Mouse (Mus musculus) natural killer cell, adult 2 months (primary cell): ENCODE measurements around the gene Gdpd4.
A peak's percentile ranks its signal among the peaks of the same experiment; 100 is the strongest.

Experiments used
- DNase-seq, 2 experiments: peaks; one replicate each; pipeline ENCODE4 v3.0.0; 2022; ENCODE audit warnings: low spot score in 2 of 2

The Gdpd4 gene

GRCm38 (mm10) chr7:97919742-97920141 is at the start of gene Gdpd4:
Gene Gdpd4, plus strand, starts transcription at chr7:97919955.
- DNase-seq, result no peak

- no peak for DNase-seq
Measured at GRCm38 (mm10) chr7:97872396-97872795, 47.4 kb upstream of the Gdpd4 start.

DNA sequence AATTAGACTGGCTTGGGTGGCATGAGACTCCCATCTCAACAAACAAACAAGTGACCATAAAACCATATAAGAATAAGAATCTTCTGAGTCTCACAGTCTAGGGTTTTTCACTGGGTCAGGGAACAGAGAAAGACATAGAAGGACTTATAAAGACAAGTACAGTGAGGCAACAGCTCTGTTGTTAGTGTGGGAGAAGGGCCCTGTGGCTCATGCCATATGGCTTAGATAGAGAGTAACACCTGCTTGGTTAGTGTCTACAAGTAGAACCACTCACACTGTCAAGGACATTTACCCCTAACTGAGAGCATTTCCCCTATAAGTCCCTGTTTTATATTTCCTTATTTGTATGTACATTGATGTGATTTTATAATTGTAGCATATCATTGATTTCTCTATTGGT is 46.4 kb upstream of the Gdpd4 start:
- no peak for DNase-seq

GRCm38 (mm10) chr7:97877846-97878538 is 41.8 kb upstream of the Gdpd4 start:
- no peak for DNase-seq

DNA sequence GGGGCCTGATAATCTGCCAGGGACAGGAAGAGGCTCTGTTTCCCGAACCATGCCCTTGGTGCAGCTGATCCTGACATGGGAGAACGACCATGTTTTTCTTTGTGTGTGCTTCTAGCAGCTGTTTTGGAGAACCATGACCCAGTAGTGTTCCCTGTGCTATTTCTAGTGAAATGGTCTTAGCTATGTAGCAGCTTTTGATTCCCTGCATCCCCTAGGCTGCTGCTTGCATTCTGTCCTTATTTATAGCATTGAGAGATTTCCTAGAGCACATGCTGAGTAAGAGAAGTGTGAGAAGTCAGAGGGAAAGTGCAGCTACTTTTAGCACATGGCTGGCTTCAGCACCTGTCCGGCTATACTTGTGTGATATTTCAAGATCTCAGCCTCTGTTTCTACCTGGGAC is 8.1 kb upstream of the Gdpd4 start:
- no peak for DNase-seq

GRCm38 (mm10) chr7:97914833-97915516 is 4.8 kb upstream of the Gdpd4 start:
- DNase-seq, result no peak

GRCm38 (mm10) chr7:97925819-97926218 is 6.1 kb downstream of the Gdpd4 start:
- DNase-seq, result no peak

- DNase-seq, result no peak
Measured at GRCm38 (mm10) chr7:97926978-97927377, 7.2 kb downstream of the Gdpd4 start.

GRCm38 (mm10) chr7:97944485-97944884 is 24.7 kb downstream of the Gdpd4 start:
- no peak for DNase-seq

- DNase-seq, result no peak
Measured at GRCm38 (mm10) chr7:97972486-97972885, 52.7 kb downstream of the Gdpd4 start.

DNA sequence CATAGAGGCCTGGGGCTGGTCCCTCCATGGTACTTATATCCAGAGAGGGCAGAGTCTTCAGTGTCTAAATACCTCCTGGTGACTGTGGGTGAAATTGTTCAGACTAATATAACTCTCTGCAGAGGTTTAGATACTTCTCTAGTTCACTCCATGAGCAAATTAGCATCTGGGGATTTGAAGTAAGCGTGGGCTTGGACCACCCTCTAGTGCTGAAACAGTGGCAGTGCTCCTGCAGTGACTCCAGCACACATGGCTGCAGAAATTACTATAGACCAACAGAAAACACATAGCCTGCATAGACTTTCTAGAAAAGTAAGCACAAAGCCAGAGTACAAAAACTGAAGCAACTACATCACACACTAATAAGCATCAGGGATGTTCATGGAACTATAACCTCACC is 57.7 kb downstream of the Gdpd4 start:
- DNase-seq, result peak in 1 of 2 experiments; percentile 24

GRCm38 (mm10) chr7:97984108-97984834 is 64.5 kb downstream of the Gdpd4 start:
- DNase-seq, result peak in 1 of 2 experiments; percentile 26

GRCm38 (mm10) chr7:98002617-98003016 is 82.9 kb downstream of the Gdpd4 start:
- DNase-seq, result no peak

DNA sequence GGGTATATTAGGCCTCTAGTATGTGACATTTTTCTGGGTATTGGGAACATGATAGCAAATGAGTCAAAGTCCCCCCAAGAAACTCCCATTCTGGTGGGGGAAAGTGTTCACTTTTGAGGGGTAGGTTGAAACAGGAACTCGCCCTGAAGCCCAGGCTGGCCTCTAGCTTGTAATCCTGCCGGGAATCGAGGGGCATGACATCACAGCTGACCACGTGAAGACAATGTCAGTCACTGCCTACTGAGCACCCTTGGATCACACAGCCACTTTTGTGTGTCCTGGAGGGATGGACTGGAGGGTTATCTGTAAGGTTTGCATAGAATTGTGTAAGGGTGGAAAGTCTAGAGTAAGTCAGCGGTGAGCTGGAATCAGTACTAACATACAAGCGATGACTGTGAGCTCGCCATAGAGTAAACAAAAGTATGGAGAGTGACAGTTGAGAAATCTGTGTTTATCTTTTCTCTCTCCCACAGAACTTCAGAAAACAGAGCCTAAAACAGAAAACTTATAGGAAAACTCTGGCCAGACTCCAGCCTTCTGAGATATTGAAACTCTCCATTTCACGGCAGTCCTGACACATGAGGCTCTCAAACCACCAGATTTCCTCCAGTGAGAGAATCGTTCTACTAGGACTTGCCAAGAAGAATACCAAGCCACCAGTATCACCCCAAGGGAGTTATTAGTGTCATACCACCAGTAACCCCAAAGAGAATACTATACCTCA is 128.5 kb downstream of the Gdpd4 start:
- no peak for DNase-seq

- DNase-seq, result peak; percentile 20 to 21
Measured at GRCm38 (mm10) chr7:98051980-98052379, 132.2 kb downstream of the Gdpd4 start.

GRCm38 (mm10) chr7:98054461-98054860 is 134.7 kb downstream of the Gdpd4 start:
- no peak for DNase-seq

DNA sequence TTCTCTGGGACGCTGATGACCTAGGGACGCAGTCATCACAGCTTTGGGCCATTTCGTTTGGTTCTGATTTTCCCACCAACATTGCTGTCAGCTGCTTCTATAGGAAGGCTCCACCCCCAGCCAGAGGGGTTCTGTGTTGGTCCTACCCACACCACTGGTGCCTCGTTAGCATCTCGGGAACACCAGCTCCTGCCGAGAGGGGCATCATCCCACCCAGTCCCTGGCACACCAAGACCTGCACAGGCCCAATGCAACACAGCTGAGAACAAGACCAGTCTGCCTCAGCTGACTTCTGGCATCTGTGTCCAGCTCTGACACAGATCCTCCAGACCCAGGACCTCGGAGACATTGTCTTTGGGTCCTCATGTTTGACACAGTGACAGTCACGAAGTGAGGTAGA is 135.2 kb downstream of the Gdpd4 start:
- no peak for DNase-seq

GRCm38 (mm10) chr7:98066229-98066628 is 146.5 kb downstream of the Gdpd4 start:
- DNase-seq, result no peak

DNA sequence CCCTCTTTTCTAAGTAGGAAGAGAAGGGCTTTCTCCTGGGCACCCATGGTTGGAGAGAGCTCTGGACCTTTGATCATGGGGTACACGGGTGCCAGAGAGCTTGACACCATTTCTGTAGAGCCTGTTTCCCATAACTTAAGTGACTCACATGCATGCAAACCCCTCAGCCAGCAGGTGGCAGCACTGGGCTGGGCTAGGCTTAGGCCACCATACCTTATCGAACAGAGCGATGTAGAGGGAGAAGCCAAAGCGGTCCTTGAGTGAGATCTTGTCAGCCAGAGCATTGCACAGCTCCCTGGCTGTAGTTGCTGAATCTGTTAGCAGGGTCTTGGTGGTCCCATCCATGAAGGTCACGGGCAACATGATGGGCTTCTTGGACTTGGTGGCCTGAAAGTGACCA is 151.9 kb downstream of the Gdpd4 start:
- peak; percentile 63 to 79 for DNase-seq

GRCm38 (mm10) chr7:98077453-98077852 is 157.7 kb downstream of the Gdpd4 start:
- DNase-seq, result no peak

GRCm38 (mm10) chr7:98082376-98082775 is 162.6 kb downstream of the Gdpd4 start:
- no peak for DNase-seq
